Mouse (Mus musculus) MEL (cell line): ENCODE measurements around the gene Sipa1l2. TPM values are rescaled to one million over a fixed set of nuclear protein-coding genes. Genes with fewer than 3 reads are reported as not detected.

Source experiments
- DNase-seq: peaks from one replicate; pipeline ENCODE4 v3.0.0; 2011; ENCODE audit warnings: low read depth, low spot score
- H3K27ac ChIP-seq: 2 replicates; pipeline ENCODE4 v1.5.1; 2012; ENCODE audit warnings: low read depth, mild to moderate bottlenecking, control low read depth, low read length, moderate library complexity; ENCODE audit not compliant: control insufficient read depth
- H3K27me3 ChIP-seq, 2 experiments: fragments of 150-350 bp in 1 of 2; sonication (generic) in 1 of 2; 2 replicates each; pipeline ENCODE4 v1.6.1; 2012; ENCODE audit warnings: low read length in 2 of 2, mild to moderate bottlenecking in 2 of 2, improper control_type of control experiment in 1 of 2, moderate library complexity in 1 of 2; ENCODE audit not compliant: insufficient read depth in 2 of 2, control insufficient read depth in 1 of 2
- H3K36me3 ChIP-seq, 2 experiments: 2 replicates each; pipeline ENCODE4 v1.6.1; 2012 to 2014; ENCODE audit warnings: low read length in 2 of 2, improper control_type of control experiment in 1 of 2, inconsistent platforms in 1 of 2, mild to moderate bottlenecking in 1 of 2; ENCODE audit not compliant: insufficient read depth in 2 of 2, control insufficient read depth in 1 of 2
- H3K4me1 ChIP-seq, 2 experiments: fragments of 150-350 bp in 1 of 2; sonication (generic) in 1 of 2; 2 replicates each; pipeline ENCODE4 v1.6.1; 2012; ENCODE audit warnings: low read length in 2 of 2, improper control_type of control experiment in 1 of 2, mild to moderate bottlenecking in 1 of 2; ENCODE audit not compliant: insufficient read depth in 2 of 2, control insufficient read depth in 1 of 2
- H3K4me3 ChIP-seq, 2 experiments: fragments of 150-350 bp in 1 of 2; sonication (generic) in 1 of 2; 2 replicates each; pipeline ENCODE4 v1.5.1; 2012; ENCODE audit warnings: low read depth in 2 of 2, low read length in 2 of 2, mild to moderate bottlenecking in 2 of 2, moderate library complexity in 2 of 2, control low read depth in 1 of 2, improper control_type of control experiment in 1 of 2; ENCODE audit not compliant: control insufficient read depth in 1 of 2, insufficient read depth in 1 of 2
- H3K79me2 ChIP-seq: 2 replicates; pipeline ENCODE4 v1.6.1; 2012; ENCODE audit warnings: mild to moderate bottlenecking, low read length, moderate library complexity; ENCODE audit not compliant: control insufficient read depth, poor library complexity, insufficient read depth
- H3K9ac ChIP-seq: 2 replicates; pipeline ENCODE4 v1.6.1; 2012; ENCODE audit warnings: low read depth, mild to moderate bottlenecking, control low read depth, low read length, moderate library complexity; ENCODE audit not compliant: control insufficient read depth, poor library complexity, severe bottlenecking
- H3K9me3 ChIP-seq: fragments of 150-350 bp; sonication (generic); replicated peaks from 2 replicates; pipeline ENCODE4 v1.6.1; 2012; ENCODE audit warnings: mild to moderate bottlenecking, low read length, improper control_type of control experiment, moderate library complexity; ENCODE audit not compliant: insufficient read depth
- BHLHE40 ChIP-seq: IDR thresholded peaks from 2 replicates; pipeline ENCODE4 v1.6.1; 2012; ENCODE audit warnings: low read depth, mild to moderate bottlenecking, inconsistent platforms, low read length, improper control_type of control experiment, borderline replicate concordance
- CHD1 ChIP-seq: IDR thresholded peaks from 2 replicates; pipeline ENCODE4 v1.6.1; 2012; ENCODE audit warnings: low read depth, mild to moderate bottlenecking, inconsistent platforms, low read length, improper control_type of control experiment
- CHD2 ChIP-seq: IDR thresholded peaks from 2 replicates; pipeline ENCODE4 v1.6.1; 2011; ENCODE audit warnings: low read length, improper control_type of control experiment
- CTCF ChIP-seq, 3 experiments: IDR thresholded peaks in 2 of 3; conservative IDR thresholded peaks in 1 of 3; 2 replicates each; pipeline ENCODE4 v1.5.1; 2011 to 2012; ENCODE audit warnings: low read length in 3 of 3, low read depth in 2 of 3, mild to moderate bottlenecking in 2 of 3, improper control_type of control experiment in 1 of 3, inconsistent platforms in 1 of 3, mixed read lengths in 1 of 3, moderate library complexity in 1 of 3; ENCODE audit not compliant: control insufficient read depth in 1 of 3, insufficient read depth in 1 of 3, poor library complexity in 1 of 3, severe bottlenecking in 1 of 3
- E2F4 ChIP-seq: IDR thresholded peaks from 2 replicates; pipeline ENCODE4 v1.6.1; 2011; ENCODE audit warnings: low read depth, low read length, improper control_type of control experiment, borderline replicate concordance
- ELF1 ChIP-seq: IDR thresholded peaks from 2 replicates; pipeline ENCODE4 v1.6.1; 2014; ENCODE audit warnings: low read depth, mild to moderate bottlenecking, inconsistent platforms, low read length, improper control_type of control experiment, moderate library complexity
- EP300 ChIP-seq, 2 experiments: IDR thresholded peaks; 2 replicates each; pipeline ENCODE4 v1.6.1; 2011; ENCODE audit warnings: improper control_type of control experiment in 2 of 2, low read length in 2 of 2, low read depth in 1 of 2, mild to moderate bottlenecking in 1 of 2
- HCFC1 ChIP-seq: IDR thresholded peaks from 2 replicates; pipeline ENCODE4 v1.6.1; 2012; ENCODE audit warnings: low read depth, mild to moderate bottlenecking, inconsistent platforms, low read length, improper control_type of control experiment, moderate library complexity
- MAX ChIP-seq: IDR thresholded peaks from 2 replicates; pipeline ENCODE4 v1.6.1; 2011; ENCODE audit warnings: low read length, improper control_type of control experiment
- MAZ ChIP-seq: IDR thresholded peaks from 2 replicates; pipeline ENCODE4 v1.6.1; 2012; ENCODE audit warnings: low read depth, mild to moderate bottlenecking, inconsistent platforms, low read length, improper control_type of control experiment
- MEF2A ChIP-seq: IDR thresholded peaks from 2 replicates; pipeline ENCODE4 v1.6.1; 2014; ENCODE audit warnings: low read depth, mild to moderate bottlenecking, inconsistent platforms, low read length, improper control_type of control experiment; ENCODE audit not compliant: poor library complexity, insufficient replicate concordance, severe bottlenecking; ENCODE audit errors: extremely low read depth
- MXI1 ChIP-seq: IDR thresholded peaks from 2 replicates; pipeline ENCODE4 v1.6.1; 2011; ENCODE audit warnings: mild to moderate bottlenecking, low read depth, low read length, improper control_type of control experiment
- MYB ChIP-seq: IDR thresholded peaks from 2 replicates; pipeline ENCODE4 v1.6.1; 2011; ENCODE audit warnings: mild to moderate bottlenecking, low read depth, low read length, improper control_type of control experiment
- POLR2AphosphoS2 ChIP-seq: IDR thresholded peaks from 2 replicates; pipeline ENCODE4 v1.6.1; 2011; ENCODE audit warnings: low read length, improper control_type of control experiment
- POLR2AphosphoS5 ChIP-seq: IDR thresholded peaks from 2 replicates; pipeline ENCODE4 v1.6.1; 2012; ENCODE audit warnings: low read depth, borderline replicate concordance, mild to moderate bottlenecking, inconsistent platforms, low read length, moderate library complexity, mixed read lengths
- TAL1 ChIP-seq: IDR thresholded peaks from 2 replicates; pipeline ENCODE4 v1.6.1; 2012; ENCODE audit warnings: mild to moderate bottlenecking, inconsistent platforms, low read length, moderate library complexity, mixed read lengths
- TBP ChIP-seq: IDR thresholded peaks from 2 replicates; pipeline ENCODE4 v1.8.0; 2011; ENCODE audit warnings: low read depth, low read length, improper control_type of control experiment
- TCF12 ChIP-seq: IDR thresholded peaks from 2 replicates; pipeline ENCODE4 v1.6.1; 2014; ENCODE audit warnings: low read depth, mild to moderate bottlenecking, inconsistent platforms, low read length, improper control_type of control experiment, moderate library complexity
- USF2 ChIP-seq, 2 experiments: IDR thresholded peaks; 2 replicates each; pipeline ENCODE4 v1.6.1; 2011 to 2012; ENCODE audit warnings: improper control_type of control experiment in 2 of 2, low read length in 2 of 2, borderline replicate concordance in 1 of 2, inconsistent platforms in 1 of 2, low read depth in 1 of 2, mild to moderate bottlenecking in 1 of 2; ENCODE audit not compliant: insufficient read depth in 1 of 2
- ZNF384 ChIP-seq: IDR thresholded peaks from 2 replicates; pipeline ENCODE4 v1.6.1; 2012; ENCODE audit warnings: low read depth, mild to moderate bottlenecking, inconsistent platforms, low read length, improper control_type of control experiment
- polyA plus RNA-seq, 2 experiments: library from polyadenylated mRNA; stranded (reverse) in 1 of 2; unstranded in 1 of 2; fragments of >175 nt in 1 of 2; fragments of >200 nt in 1 of 2; gene quantifications; 2 replicates each; pipeline versions ENCODE4 v1.2.1 to v1.2.4; 2012; ENCODE audit warnings: low replicate concordance in 2 of 2, low read depth in 1 of 2; ENCODE audit not compliant: insufficient read length in 2 of 2, insufficient read depth in 1 of 2, missing spikeins in 1 of 2
- total RNA-seq: library from RNA; depleted of rRNA; stranded (reverse); fragments of 300-350 nt; gene quantifications from 2 replicates; pipeline ENCODE4 v1.2.3, GENCODE M21; 2012

Gene Sipa1l2
- total and polyA plus RNA-seq, 3 experiments, result not detected

- Histone ChIP-seq H3K27ac (no peak overlapping the region), H3K4me1 (no peaks in the 10 kb centered on the region), H3K4me3 (no peak overlapping the region), H3K79me2 (no peaks in the 10 kb centered on the region), H3K27me3 (no peaks in the 10 kb centered on the region), H3K9ac (no peak overlapping the region), H3K36me3 (no peaks in the 10 kb centered on the region), H3K9me3 (no peaks in the 10 kb centered on the region)
- DNase-seq, result peak; percentile 4
- TF ChIP-seq POLR2AphosphoS5, result no peak
- no peak for TF ChIP-seq TBP
- TF ChIP-seq MAX, result no peak
- TF ChIP-seq HCFC1, result no peak
- no peak for TF ChIP-seq EP300 (IDR thresholded peaks at IDR 0.05; ENCODE audit: low read depth in 1 of 2, low read length in 2 of 2)
- no peak for TF ChIP-seq ELF1
- TF ChIP-seq BHLHE40, result no peak
- no peak for TF ChIP-seq POLR2AphosphoS2
- TF ChIP-seq TAL1, result no peak
- no peak for TF ChIP-seq CHD1
- no peak for TF ChIP-seq MAZ
Observed at GRCm38 (mm10) chr8:125558109-125559065, 11.2 kb downstream of the Sipa1l2 start.

- no peaks in the 10 kb centered on the region for H3K4me1 ChIP-seq
- H3K79me2 ChIP-seq, result no peaks in the 10 kb centered on the region
- H3K27me3 ChIP-seq, result no peaks in the 10 kb centered on the region
- H3K9me3 ChIP-seq, result no peaks in the 10 kb centered on the region
- TF ChIP-seq ZNF384 (no peak), BHLHE40 (no peak), TCF12 (no peak), MEF2A (no peak), MXI1 (no peak), E2F4 (no peak), USF2 (IDR thresholded peaks at IDR 0.05; ENCODE audit: borderline replicate concordance in 1 of 2, insufficient read depth in 1 of 2, low read depth in 1 of 2, low read length in 2 of 2) (no peak), CHD2 (no peak), TBP (no peak), CTCF (IDR thresholded peaks at IDR 0.05 in 2 of 3, conservative IDR thresholded peaks at IDR 0.05 in 1 of 3; ENCODE audit: control insufficient read depth in 1 of 3, insufficient read depth in 1 of 3, low read depth in 2 of 3, low read length in 3 of 3, poor library complexity in 1 of 3, severe bottlenecking in 1 of 3) (no peak), MYB (no peak)
- DNase-seq, result no peak
- no peak overlapping the region for H3K27ac ChIP-seq
- no peak overlapping the region for H3K9ac ChIP-seq
- no peaks in the 10 kb centered on the region for H3K36me3 ChIP-seq
- no peak overlapping the region for H3K4me3 ChIP-seq
Observed at GRCm38 (mm10) chr8:125557391-125558108, 12.1 kb downstream of the Sipa1l2 start.
